Comparison of ENCODE assay signal across 15 mouse cellular contexts in genomic region chr11:22301164-22301563, GRCm38 (mm10).
"Had no signal": no experiment of that assay in that cellular context is flagged by ENCODE, and none has a peak within 500 bp of the region (broad histone marks: within the 10 kb centered on the region; RNA-seq: fewer than 3 reads in every experiment).

No protein-coding gene starts in this region.

- DNase-seq: heart, adult 11 months; heart, adult 2 months; heart, postnatal 14 days; heart, postnatal 36 days; kidney, adult 11 months; kidney, adult 2 months; kidney, adult 9 months; kidney, postnatal 14 days; kidney, postnatal 36 days; layer of hippocampus, adult 9-11 months; layer of hippocampus, postnatal 36 days; left cerebral cortex, postnatal 4 days had no signal

- ATAC-seq: hindbrain, postnatal 0 days; intestine, embryonic 16.5 days; liver, embryonic 12.5 days had no signal
